Mouse (Mus musculus): ENCODE data around the gene Krtap4-8. TPM values are rescaled to one million over a fixed set of nuclear protein-coding genes. Genes with fewer than 3 reads are reported as not detected.
"Not testable (repeated sequence)": the region's sequence is repeated elsewhere in the genome, so short reads cannot be mapped to it uniquely, and the experiment has no call there.

Gene Krtap4-8
- not detected in 2 replicates for polyA plus RNA-seq (2014; fragmentation: Nextera tagmentation; extraction: Ambion mirVana)

- Histone ChIP-seq H3K4me3 (ENCODE audit: low read depth, low read length) (no peak within 1 kb of the TSS), H3K4me2 (ENCODE audit: low read depth, low read length) (no peak within 1 kb of the TSS), H3K36me3 (replicated peaks; ENCODE audit: control insufficient read depth, insufficient read depth, low read depth, low read length) (no peaks in the 10 kb centered on the region), H3K27me3 (ENCODE audit: control insufficient read depth, insufficient read depth, low read length) (no peaks in the 10 kb centered on the region), H3K9me3 (replicated peaks; ENCODE audit: control insufficient read depth, low read length) (no peaks in the 10 kb centered on the region), H3K27ac (replicated peaks; ENCODE audit: low read depth, low read length) (no peak within 1 kb of the TSS), H3K4me1 (ENCODE audit: control insufficient read depth, insufficient read depth, low read length) (no peaks in the 10 kb centered on the region), H3K9ac (replicated peaks; ENCODE audit: low read length) (no peak within 1 kb of the TSS)
- WGBS: 87% methylated on average over 2 of the region's 2 CpGs
- no peak for ATAC-seq (replicated peaks; ENCODE audit: insufficient number of reproducible peaks, low FRiP score, low TSS enrichment, low read depth)
- DNase-seq (ENCODE audit: low spot score): no peak
Observed at GRCm38 (mm10) chr11:99780604-99781003, at the start of gene Krtap4-8. Krtap4-8 (minus strand) TSS chr11:99780704.

DNA sequence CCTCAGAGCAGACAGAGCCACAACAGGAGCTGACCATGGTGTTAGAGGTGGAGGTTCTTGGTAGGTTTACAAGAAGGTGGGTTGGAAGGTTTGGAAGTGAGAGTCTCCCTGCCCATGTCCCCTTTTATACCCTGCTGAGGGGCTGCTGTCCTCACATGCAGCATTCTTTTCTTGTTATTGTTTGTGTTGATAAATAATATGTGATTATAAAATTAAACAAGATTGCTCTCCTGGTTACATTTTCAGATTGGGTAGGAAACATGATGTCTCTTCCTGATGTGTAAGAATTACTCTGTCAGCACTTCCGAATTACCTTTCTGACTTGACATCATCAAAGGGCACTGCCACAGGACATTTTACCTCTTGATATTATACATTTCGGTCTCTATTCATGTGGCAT, 35.1 kb upstream of the Krtap4-8 start, which contains the start of gene Gm11564:
TSS of gene Gm11564 (minus strand) at position 101 of the 400 bp plus-strand sequence.
- H3K4me1 ChIP-seq (ENCODE audit: control insufficient read depth, insufficient read depth, low read length); H3K4me3 ChIP-seq (ENCODE audit: low read depth, low read length); H3K27ac ChIP-seq (replicated peaks; ENCODE audit: low read depth, low read length); H3K9ac ChIP-seq (replicated peaks; ENCODE audit: low read length); H3K27me3 ChIP-seq (ENCODE audit: control insufficient read depth, insufficient read depth, low read length); H3K9me3 ChIP-seq (replicated peaks; ENCODE audit: control insufficient read depth, low read length); H3K36me3 ChIP-seq (replicated peaks; ENCODE audit: control insufficient read depth, insufficient read depth, low read depth, low read length); ATAC-seq (replicated peaks; ENCODE audit: insufficient number of reproducible peaks, low FRiP score, low TSS enrichment, low read depth); H3K4me2 ChIP-seq (ENCODE audit: low read depth, low read length); DNase-seq (ENCODE audit: low spot score): not testable (repeated sequence)
- 82% methylated on average over 2 of the region's 2 CpGs for WGBS

- H3K4me1 ChIP-seq (ENCODE audit: control insufficient read depth, insufficient read depth, low read length); ATAC-seq (replicated peaks; ENCODE audit: insufficient number of reproducible peaks, low FRiP score, low TSS enrichment, low read depth); H3K4me3 ChIP-seq (ENCODE audit: low read depth, low read length); H3K9me3 ChIP-seq (replicated peaks; ENCODE audit: control insufficient read depth, low read length); H3K4me2 ChIP-seq (ENCODE audit: low read depth, low read length); H3K27ac ChIP-seq (replicated peaks; ENCODE audit: low read depth, low read length); H3K9ac ChIP-seq (replicated peaks; ENCODE audit: low read length); H3K27me3 ChIP-seq (ENCODE audit: control insufficient read depth, insufficient read depth, low read length); H3K36me3 ChIP-seq (replicated peaks; ENCODE audit: control insufficient read depth, insufficient read depth, low read depth, low read length); DNase-seq (ENCODE audit: low spot score): not testable (repeated sequence)
Observed at GRCm38 (mm10) chr11:99809792-99810191, 29.3 kb upstream of the Krtap4-8 start, which contains the start of gene Krtap4-13. Krtap4-13 (minus strand) TSS chr11:99809892.

- H3K4me3 ChIP-seq (ENCODE audit: low read depth, low read length); H3K4me1 ChIP-seq (ENCODE audit: control insufficient read depth, insufficient read depth, low read length); H3K36me3 ChIP-seq (replicated peaks; ENCODE audit: control insufficient read depth, insufficient read depth, low read depth, low read length); H3K4me2 ChIP-seq (ENCODE audit: low read depth, low read length); ATAC-seq (replicated peaks; ENCODE audit: insufficient number of reproducible peaks, low FRiP score, low TSS enrichment, low read depth); H3K9me3 ChIP-seq (replicated peaks; ENCODE audit: control insufficient read depth, low read length); DNase-seq (ENCODE audit: low spot score); H3K27me3 ChIP-seq (ENCODE audit: control insufficient read depth, insufficient read depth, low read length); H3K9ac ChIP-seq (replicated peaks; ENCODE audit: low read length); H3K27ac ChIP-seq (replicated peaks; ENCODE audit: low read depth, low read length): not testable (repeated sequence)
- WGBS: no CpG with 5 or more reads among the region's 1 CpGs
Observed at GRCm38 (mm10) chr11:99804346-99804745, 23.8 kb upstream of the Krtap4-8 start, which contains the start of gene Gm11554. Gm11554 (minus strand) TSS chr11:99804446.

DNA sequence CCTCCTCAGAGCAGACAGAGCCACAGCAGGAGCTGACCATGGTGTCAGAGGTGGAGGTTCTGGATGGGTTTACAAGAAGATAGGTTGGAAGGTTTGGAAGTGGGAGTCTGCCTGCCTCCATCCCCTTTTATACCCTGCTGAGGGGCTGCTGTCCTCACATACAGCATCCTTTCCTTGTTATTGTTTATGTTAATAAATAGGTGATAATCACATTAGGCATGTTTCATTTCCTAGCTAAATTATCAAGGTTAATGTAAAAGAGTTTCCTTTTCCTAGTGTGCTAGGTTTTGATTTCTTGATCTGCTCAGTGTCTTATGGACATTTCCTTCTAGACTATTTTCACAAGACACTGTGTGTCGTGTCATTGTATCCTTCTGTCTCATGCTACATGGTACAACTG, 18.3 kb upstream of the Krtap4-8 start, which contains the start of gene Gm11569:
TSS of gene Gm11569 (minus strand) at position 101 of the 400 bp plus-strand sequence.
- H3K9ac ChIP-seq (replicated peaks; ENCODE audit: low read length); ATAC-seq (replicated peaks; ENCODE audit: insufficient number of reproducible peaks, low FRiP score, low TSS enrichment, low read depth): not testable (repeated sequence)
- WGBS: no CpG with 5 or more reads among the region's 1 CpGs

DNA sequence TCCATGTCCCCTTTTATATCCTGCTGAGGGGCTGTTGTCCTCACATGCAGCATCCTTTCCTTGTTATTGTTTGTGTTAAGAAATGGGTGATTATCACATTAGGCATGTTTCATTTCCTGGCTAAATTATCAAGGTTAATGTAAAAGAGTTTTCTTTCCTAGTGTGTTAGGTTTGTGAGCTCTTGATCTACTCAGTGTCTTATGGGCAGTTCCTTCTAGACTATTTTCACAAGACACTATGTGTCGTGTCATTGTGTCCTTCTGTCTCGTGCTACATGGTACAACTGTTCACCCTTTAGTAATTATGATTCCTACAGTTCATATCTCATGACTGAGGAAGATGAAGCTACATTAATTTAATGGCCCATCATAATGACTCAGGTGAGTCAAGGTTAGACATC, 12.9 kb upstream of the Krtap4-8 start, which contains the start of gene Gm11596:
TSS of gene Gm11596 (minus strand) at position 101 of the 400 bp plus-strand sequence.
- no peaks in the 10 kb centered on the region for H3K27me3 ChIP-seq (ENCODE audit: control insufficient read depth, insufficient read depth, low read length)
- no peak for DNase-seq (ENCODE audit: low spot score)
- no peak within 1 kb of the TSS for H3K27ac ChIP-seq (replicated peaks; ENCODE audit: low read depth, low read length)
- H3K4me1 ChIP-seq (ENCODE audit: control insufficient read depth, insufficient read depth, low read length): no peaks in the 10 kb centered on the region
- H3K9ac ChIP-seq (replicated peaks; ENCODE audit: low read length): no peak within 1 kb of the TSS
- no peaks in the 10 kb centered on the region for H3K9me3 ChIP-seq (replicated peaks; ENCODE audit: control insufficient read depth, low read length)
- no peak for ATAC-seq (replicated peaks; ENCODE audit: insufficient number of reproducible peaks, low FRiP score, low TSS enrichment, low read depth)
- no peaks in the 10 kb centered on the region for H3K36me3 ChIP-seq (replicated peaks; ENCODE audit: control insufficient read depth, insufficient read depth, low read depth, low read length)
- no peak within 1 kb of the TSS for H3K4me3 ChIP-seq (ENCODE audit: low read depth, low read length)
- 83% methylated on average over 2 of the region's 2 CpGs for WGBS
- H3K4me2 ChIP-seq (ENCODE audit: low read depth, low read length): no peak within 1 kb of the TSS

More for the DNA sequence above, 18.3 kb upstream of the Krtap4-8 start, which contains the start of gene Gm11569:
- H3K27ac ChIP-seq (replicated peaks; ENCODE audit: low read depth, low read length); H3K9me3 ChIP-seq (replicated peaks; ENCODE audit: control insufficient read depth, low read length); H3K4me2 ChIP-seq (ENCODE audit: low read depth, low read length); H3K36me3 ChIP-seq (replicated peaks; ENCODE audit: control insufficient read depth, insufficient read depth, low read depth, low read length); DNase-seq (ENCODE audit: low spot score); H3K4me1 ChIP-seq (ENCODE audit: control insufficient read depth, insufficient read depth, low read length); H3K27me3 ChIP-seq (ENCODE audit: control insufficient read depth, insufficient read depth, low read length); H3K4me3 ChIP-seq (ENCODE audit: low read depth, low read length): not testable (repeated sequence)

DNA sequence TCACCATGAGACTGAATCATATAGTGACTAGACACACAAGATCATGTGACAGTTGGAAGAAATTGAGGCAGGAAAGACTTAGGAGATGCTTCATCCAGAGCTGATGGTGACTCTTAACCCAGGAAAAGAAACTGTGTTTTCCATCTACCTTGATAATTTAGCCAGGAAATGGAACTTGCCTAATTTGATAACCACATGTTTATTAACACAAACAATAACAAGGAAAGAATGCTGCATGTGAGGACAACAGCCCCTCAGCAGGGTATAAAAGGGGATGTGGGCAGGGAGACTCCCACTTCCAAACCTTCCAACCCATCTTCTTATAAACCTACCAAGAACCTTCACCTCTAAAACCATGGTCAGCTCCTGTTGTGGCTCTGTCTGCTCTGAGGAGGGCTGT, 4.4 kb upstream of the Krtap4-8 start, which contains the start of gene Krtap4-9:
TSS of gene Krtap4-9 (plus strand) at position 301 of the 400 bp plus-strand sequence.
- not testable (repeated sequence) for ATAC-seq (replicated peaks; ENCODE audit: insufficient number of reproducible peaks, low FRiP score, low TSS enrichment, low read depth); H3K27ac ChIP-seq (replicated peaks; ENCODE audit: low read depth, low read length); H3K27me3 ChIP-seq (ENCODE audit: control insufficient read depth, insufficient read depth, low read length)

GRCm38 (mm10) chr11:99778401-99778800, 2.1 kb downstream of the Krtap4-8 start:
- Histone ChIP-seq H3K27ac (replicated peaks; ENCODE audit: low read depth, low read length) (no peak overlapping the region), H3K9me3 (replicated peaks; ENCODE audit: control insufficient read depth, low read length) (no peaks in the 10 kb centered on the region), H3K4me1 (ENCODE audit: control insufficient read depth, insufficient read depth, low read length) (no peaks in the 10 kb centered on the region), H3K36me3 (replicated peaks; ENCODE audit: control insufficient read depth, insufficient read depth, low read depth, low read length) (no peaks in the 10 kb centered on the region), H3K4me2 (ENCODE audit: low read depth, low read length) (no peak overlapping the region), H3K9ac (replicated peaks; ENCODE audit: low read length) (no peak overlapping the region), H3K4me3 (ENCODE audit: low read depth, low read length) (no peak overlapping the region), H3K27me3 (ENCODE audit: control insufficient read depth, insufficient read depth, low read length) (no peaks in the 10 kb centered on the region)
- DNase-seq (ENCODE audit: low spot score) (no peak), ATAC-seq (replicated peaks; ENCODE audit: insufficient number of reproducible peaks, low FRiP score, low TSS enrichment, low read depth) (no peak)
- WGBS: 54% methylated on average over 7 of the region's 7 CpGs

More for the DNA sequence above, 4.4 kb upstream of the Krtap4-8 start, which contains the start of gene Krtap4-9:
- H3K9ac ChIP-seq (replicated peaks; ENCODE audit: low read length); H3K9me3 ChIP-seq (replicated peaks; ENCODE audit: control insufficient read depth, low read length); H3K4me3 ChIP-seq (ENCODE audit: low read depth, low read length); H3K4me1 ChIP-seq (ENCODE audit: control insufficient read depth, insufficient read depth, low read length); DNase-seq (ENCODE audit: low spot score); H3K36me3 ChIP-seq (replicated peaks; ENCODE audit: control insufficient read depth, insufficient read depth, low read depth, low read length); H3K4me2 ChIP-seq (ENCODE audit: low read depth, low read length): not testable (repeated sequence)
